Mouse (Mus musculus): ENCODE measurements around the gene Washc2. TPM values are rescaled to one million over a fixed set of nuclear protein-coding genes. Genes with fewer than 3 reads are reported as not detected.

Gene Washc2
- polyA plus RNA-seq, 1 experiment from 2014 or later: 64.4 TPM

Other genes with a start within 250 kb of the Washc2 start
- gene Plxnd1, start 213.0 kb upstream of the Washc2 start, polyA plus RNA-seq (2015; fragmentation: Nextera tagmentation; extraction: Ambion mirVana): 6.5 and 8.2 TPM in 2 replicates
- gene Tmcc1, start 14.6 kb upstream of the Washc2 start, polyA plus RNA-seq (2015; fragmentation: Nextera tagmentation; extraction: Ambion mirVana): 35.7 and 36.4 TPM in 2 replicates
- 11.5 and 11.6 TPM in 2 replicates for gene Zfand4, start 56.2 kb downstream of the Washc2 start, polyA plus RNA-seq (2015; fragmentation: Nextera tagmentation; extraction: Ambion mirVana)
- 68.5 and 68.9 TPM in 2 replicates for gene March8, start 130.0 kb downstream of the Washc2 start, polyA plus RNA-seq (2015; fragmentation: Nextera tagmentation; extraction: Ambion mirVana)

Measured in midbrain, embryonic 13.5 days (tissue).